Mouse (Mus musculus) natural killer cell, adult 2 months (primary cell): Measurements from ENCODE around the gene Mapk10.

Source experiments
- DNase-seq, 2 experiments: peaks; one replicate each; pipeline ENCODE4 v3.0.0; 2022; ENCODE audit warnings: low spot score in 2 of 2

Mapk10 gene

DNA sequence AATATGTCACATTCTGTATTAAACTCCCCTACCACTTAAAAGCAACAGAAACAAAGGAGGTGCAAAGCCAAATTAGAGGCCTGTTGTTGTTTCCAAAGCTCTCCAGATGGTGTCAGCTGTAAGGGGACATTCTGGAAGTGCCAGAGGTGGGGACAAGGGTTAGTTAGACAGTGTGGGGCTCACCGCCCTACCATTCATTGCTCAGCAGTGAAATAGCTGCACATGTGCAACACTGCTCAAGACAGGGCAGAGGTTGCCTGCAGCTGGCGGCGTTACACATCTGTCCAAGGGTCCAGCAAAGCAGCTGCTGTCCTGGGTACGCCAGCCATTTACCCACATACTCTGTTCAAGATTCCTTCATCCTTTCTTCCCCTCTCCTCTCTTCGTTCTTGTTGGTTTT, 342.9 kb downstream of the Mapk10 start:
- no peak for DNase-seq

GRCm38 (mm10) chr5:102859749-102860148, 351.4 kb downstream of the Mapk10 start:
- no peak for DNase-seq

- no peak for DNase-seq
These were observed 353.1 kb downstream of the Mapk10 start for GRCm38 (mm10) chr5:102858047-102858446.
